Mouse (Mus musculus) midbrain, embryonic 11.5 days (tissue): ENCODE data around the gene Zfp704. TPM values are rescaled to one million over a fixed set of nuclear protein-coding genes. Genes with fewer than 3 reads are reported as not detected.

ENCODE experiments used
- ATAC-seq: fragments of 200-750 bp; cut with Nextera tagmentation; 2 replicates; pipeline ENCODE4 v1.8.0; 2017; ENCODE audit warnings: moderate TSS enrichment, moderate library complexity; ENCODE audit not compliant: low FRiP score
- DNase-seq: peaks from one replicate; pipeline ENCODE4 v3.0.0; 2015; ENCODE audit warnings: low spot score; ENCODE audit errors: missing footprints
- H3K27ac ChIP-seq: fragments of 300-500 bp; sonication (generic); 2 replicates; pipeline ENCODE4 v1.5.1; 2014; ENCODE audit warnings: low read depth, low read length
- H3K27me3 ChIP-seq: fragments of 300-500 bp; sonication (generic); 2 replicates; pipeline ENCODE4 v1.6.1; 2014; ENCODE audit warnings: mild to moderate bottlenecking, low read length, moderate library complexity, mixed read lengths; ENCODE audit not compliant: control insufficient read depth, insufficient read depth
- H3K36me3 ChIP-seq: fragments of 300-500 bp; sonication (generic); 2 replicates; pipeline ENCODE4 v1.6.1; 2014; ENCODE audit warnings: mild to moderate bottlenecking, low read length, moderate library complexity, mixed read lengths; ENCODE audit not compliant: control insufficient read depth, insufficient read depth
- H3K4me1 ChIP-seq: fragments of 300-500 bp; sonication (generic); 2 replicates; pipeline ENCODE4 v1.6.1; 2014; ENCODE audit warnings: low read length; ENCODE audit not compliant: control insufficient read depth, insufficient read depth
- H3K4me2 ChIP-seq: fragments of 300-500 bp; sonication (generic); 2 replicates; pipeline ENCODE4 v1.6.1; 2014; ENCODE audit warnings: mild to moderate bottlenecking, moderate library complexity
- H3K4me3 ChIP-seq: fragments of 300-500 bp; sonication (generic); 2 replicates; pipeline ENCODE4 v1.5.1; 2014; ENCODE audit warnings: low read depth, low read length
- H3K9ac ChIP-seq: fragments of 300-500 bp; sonication (generic); 2 replicates; pipeline ENCODE4 v1.6.1; 2014; ENCODE audit warnings: low read length
- H3K9me3 ChIP-seq: fragments of 300-500 bp; sonication (generic); 2 replicates; pipeline ENCODE4 v1.6.1; 2016; ENCODE audit warnings: low read length; ENCODE audit not compliant: control insufficient read depth
- WGBS: fragments of 180-500 bp; shearing (Covaris S2); extraction: QIAGEN DNeasy Blood & Tissue Kit; methylation state at CpG from one replicate; pipeline ENCODE4 v1.1.7; 2014; 5-methylcytosine and 5-hydroxymethylcytosine counted together
- polyA plus RNA-seq: library from polyadenylated mRNA; unstranded; fragments of >200 nt; fragmentation: Nextera tagmentation; extraction: Ambion mirVana; gene quantifications from 2 replicates; pipeline ENCODE4 v1.2.1, GENCODE M21; 2014

The Zfp704 gene
- polyA plus RNA-seq, 1 experiment from 2014 or later, result 5.5 TPM

DNA sequence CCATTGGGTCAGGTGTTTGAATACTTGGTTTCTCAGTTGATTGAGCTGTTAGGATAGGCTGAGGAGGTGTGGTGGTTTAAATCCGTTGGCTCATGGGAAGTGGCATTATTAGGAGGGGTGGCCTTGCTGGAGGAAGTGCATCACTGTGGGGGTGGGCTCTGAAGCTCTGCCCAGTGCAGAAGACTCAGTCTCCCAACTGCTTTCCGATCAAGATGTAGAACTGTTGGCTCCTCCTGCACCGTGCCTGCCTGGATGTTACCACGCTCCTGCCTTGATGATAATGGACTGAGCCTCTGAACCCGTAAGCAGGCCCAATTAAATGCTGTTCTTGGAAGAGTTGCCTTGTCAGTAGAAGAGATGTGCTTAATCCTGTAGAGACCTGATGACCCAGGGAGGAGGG lies 154.5 kb downstream of the Zfp704 start:
- Histone ChIP-seq H3K9ac (no peak overlapping the region), H3K4me2 (no peak overlapping the region), H3K4me3 (no peak overlapping the region), H3K27ac (no peak overlapping the region), H3K4me1 (no peaks in the 10 kb centered on the region), H3K36me3 (no peaks in the 10 kb centered on the region), H3K27me3 (no peaks in the 10 kb centered on the region), H3K9me3 (no peaks in the 10 kb centered on the region)
- WGBS, result 92% methylated on average over 5 of the region's 5 CpGs
- DNase-seq, result peak; percentile 64
- ATAC-seq, result no peak

DNA sequence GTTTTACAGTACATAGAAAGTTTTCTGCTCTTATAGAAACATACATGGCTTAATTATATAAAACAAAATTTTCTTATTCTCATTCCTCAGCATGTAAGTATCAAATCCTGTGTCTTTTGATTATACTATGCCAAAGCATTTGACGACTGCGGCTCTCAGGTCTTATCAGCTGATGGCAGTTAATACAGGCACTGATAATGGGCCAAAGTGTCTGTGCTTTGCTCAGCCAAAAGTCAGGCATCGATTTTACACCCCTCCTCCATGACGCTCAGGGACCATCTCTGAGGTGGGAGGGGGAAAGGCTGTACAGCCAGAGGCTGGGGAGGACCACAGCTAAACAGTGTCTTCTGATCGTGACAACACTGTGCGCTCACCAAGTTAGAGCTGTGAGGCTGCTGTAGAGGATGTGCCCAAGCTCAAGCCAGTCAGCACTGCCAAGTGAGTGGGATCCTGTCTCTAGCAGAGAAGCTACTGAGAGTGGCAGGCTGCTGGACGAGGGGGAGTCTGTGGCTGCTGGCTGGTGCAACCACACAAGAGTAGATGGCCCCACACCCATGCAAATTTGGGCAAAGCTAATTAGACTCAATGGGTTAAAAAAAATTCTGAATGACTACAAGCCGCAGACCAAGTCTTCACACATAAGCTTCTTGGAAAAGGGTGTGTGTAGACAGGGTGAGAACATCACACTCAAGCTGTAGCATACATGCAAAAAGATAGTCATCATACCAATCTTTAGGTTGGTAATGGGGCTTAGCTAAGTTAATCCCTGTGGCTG lies 155.1 kb downstream of the Zfp704 start:
- H3K9ac ChIP-seq, result no peak overlapping the region
- no peaks in the 10 kb centered on the region for H3K36me3 ChIP-seq
- no peak overlapping the region for H3K4me3 ChIP-seq
- H3K4me2 ChIP-seq, result no peak overlapping the region
- H3K4me1 ChIP-seq, result no peaks in the 10 kb centered on the region
- H3K9me3 ChIP-seq, result no peaks in the 10 kb centered on the region
- ATAC-seq (no peak), DNase-seq (peak; percentile 51)
- H3K27ac ChIP-seq, result no peak overlapping the region
- WGBS, result 91% methylated on average over 8 of the region's 8 CpGs
- no peaks in the 10 kb centered on the region for H3K27me3 ChIP-seq

DNA sequence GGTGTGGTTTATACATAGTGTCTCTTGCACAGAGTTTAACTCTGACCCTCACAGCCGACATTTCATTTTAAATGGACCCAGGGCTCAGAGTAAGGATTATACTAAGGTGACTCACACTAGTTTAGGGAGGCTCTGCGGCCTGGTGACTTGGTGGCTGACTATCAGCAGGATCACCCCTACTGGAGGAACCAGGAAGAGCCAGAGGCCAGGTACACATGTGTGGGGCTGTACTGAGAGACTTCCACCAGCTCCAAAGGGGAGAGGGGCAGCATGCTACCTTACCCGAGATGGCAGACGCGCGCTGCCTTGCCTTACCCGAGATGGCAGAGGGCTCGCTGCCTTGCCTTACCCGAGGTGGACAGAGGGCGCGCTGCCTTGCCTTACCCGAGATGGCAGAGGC lies 159.4 kb downstream of the Zfp704 start:
- Histone ChIP-seq H3K4me3 (no peak overlapping the region), H3K4me1 (no peaks in the 10 kb centered on the region), H3K9ac (no peak overlapping the region), H3K27ac (no peak overlapping the region), H3K27me3 (no peaks in the 10 kb centered on the region), H3K4me2 (no peak overlapping the region), H3K9me3 (no peaks in the 10 kb centered on the region), H3K36me3 (no peaks in the 10 kb centered on the region)
- DNase-seq, result peak; percentile 21
- WGBS, result 96% methylated on average over 12 of the region's 12 CpGs
- ATAC-seq, result no peak

DNA sequence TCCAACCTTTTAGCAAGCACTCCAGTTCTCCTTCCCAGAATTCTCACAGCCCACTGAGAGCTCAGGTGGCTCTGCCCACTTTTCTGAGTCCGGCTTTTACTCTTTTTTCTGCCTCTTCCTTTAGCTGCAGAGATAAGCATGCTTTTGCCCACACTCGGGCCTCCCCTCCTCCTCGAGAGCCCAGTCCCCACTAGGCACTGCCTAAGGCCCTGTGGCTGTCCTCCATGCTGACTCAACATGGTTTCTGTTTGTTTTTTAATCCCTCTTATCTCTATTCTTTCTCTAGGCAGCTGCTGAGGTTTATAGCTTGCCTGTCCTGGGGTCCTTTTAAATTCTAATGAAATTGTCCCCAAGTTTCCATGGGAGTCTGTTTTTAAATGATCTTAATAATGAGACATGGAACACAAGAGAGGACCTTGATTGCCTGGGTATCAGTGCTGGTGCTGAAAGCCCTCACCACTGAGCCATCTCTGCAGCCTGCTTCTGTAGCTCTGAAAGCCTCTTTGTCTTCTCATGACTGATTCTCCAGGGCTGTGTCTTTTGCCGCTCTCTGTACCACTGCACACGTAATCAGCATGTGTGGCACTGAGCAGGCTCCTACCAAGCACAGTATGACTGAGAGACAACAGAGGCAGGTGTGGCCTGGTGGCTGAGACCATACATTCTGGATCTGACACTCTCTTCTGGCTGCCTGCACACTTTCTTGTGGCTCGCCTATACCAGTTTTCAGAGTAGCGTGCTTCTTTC lies 160.5 kb downstream of the Zfp704 start:
- Histone ChIP-seq H3K9ac (no peak overlapping the region), H3K9me3 (no peaks in the 10 kb centered on the region), H3K4me2 (no peak overlapping the region), H3K27me3 (no peaks in the 10 kb centered on the region), H3K36me3 (no peaks in the 10 kb centered on the region), H3K27ac (peak overlapping the region; percentile 37), H3K4me1 (no peaks in the 10 kb centered on the region), H3K4me3 (no peak overlapping the region)
- DNase-seq (peak; percentile 83), ATAC-seq (peak; percentile 78)
- 62% methylated on average over 7 of the region's 7 CpGs for WGBS

DNA sequence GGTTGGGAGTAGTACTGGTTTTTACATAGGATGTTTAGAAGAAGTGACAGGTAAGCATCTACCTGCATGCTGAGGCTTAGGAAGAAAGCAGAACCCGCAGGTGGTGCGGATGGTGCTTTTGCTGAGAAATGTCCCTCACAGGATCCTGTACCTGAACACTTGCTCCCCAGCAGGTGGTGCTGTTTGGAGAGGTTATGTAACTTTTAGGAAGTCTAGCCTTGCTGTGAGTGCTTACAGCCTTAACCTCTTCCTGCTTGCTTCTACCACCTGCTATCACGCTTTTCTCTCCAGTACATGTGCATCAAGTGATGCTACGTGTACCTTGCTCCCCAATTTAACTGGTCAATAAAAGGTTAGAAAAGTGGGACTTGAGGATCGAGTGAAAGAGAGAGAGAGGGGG lies 161.3 kb downstream of the Zfp704 start:
- H3K9me3 ChIP-seq, result no peaks in the 10 kb centered on the region
- H3K4me2 ChIP-seq, result no peak overlapping the region
- DNase-seq (peak; percentile 74), ATAC-seq (no peak)
- H3K27me3 ChIP-seq, result no peaks in the 10 kb centered on the region
- H3K4me1 ChIP-seq, result no peaks in the 10 kb centered on the region
- no peak overlapping the region for H3K9ac ChIP-seq
- no peaks in the 10 kb centered on the region; the same call in 1 of the 2 replicates for H3K36me3 ChIP-seq
- H3K27ac ChIP-seq, result no peak overlapping the region
- H3K4me3 ChIP-seq, result no peak overlapping the region
- 92% methylated on average over 5 of the region's 5 CpGs for WGBS

DNA sequence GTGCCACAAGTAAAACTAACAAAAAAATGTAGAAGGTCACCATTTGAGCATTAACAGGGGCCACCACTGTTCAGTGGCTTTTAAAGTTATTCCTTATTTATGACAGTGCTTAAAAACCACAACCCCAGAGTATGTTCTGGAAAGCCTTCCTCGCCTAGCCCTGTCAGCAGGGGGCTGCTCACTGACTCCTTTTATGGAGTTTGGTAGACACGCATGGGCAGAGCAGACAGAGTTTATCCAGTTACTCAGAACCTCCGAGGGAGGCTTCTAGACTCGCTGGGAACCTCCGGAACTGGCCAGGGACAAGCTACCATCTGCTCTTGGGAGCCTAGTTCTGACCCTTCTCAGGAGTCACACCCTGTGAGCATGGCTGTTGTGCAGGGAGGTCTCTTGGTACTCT lies 165.3 kb downstream of the Zfp704 start:
- no peaks in the 10 kb centered on the region for H3K27me3 ChIP-seq
- H3K27ac ChIP-seq, result no peak overlapping the region
- H3K9ac ChIP-seq, result no peak overlapping the region
- H3K4me3 ChIP-seq, result no peak overlapping the region
- H3K4me2 ChIP-seq, result no peak overlapping the region
- 78% methylated on average over 5 of the region's 5 CpGs for WGBS
- no peaks in the 10 kb centered on the region for H3K9me3 ChIP-seq
- no peak for ATAC-seq
- peak; percentile 33 for DNase-seq
- no peaks in the 10 kb centered on the region for H3K4me1 ChIP-seq
- H3K36me3 ChIP-seq, result no peaks in the 10 kb centered on the region; the same call in 1 of the 2 replicates

DNA sequence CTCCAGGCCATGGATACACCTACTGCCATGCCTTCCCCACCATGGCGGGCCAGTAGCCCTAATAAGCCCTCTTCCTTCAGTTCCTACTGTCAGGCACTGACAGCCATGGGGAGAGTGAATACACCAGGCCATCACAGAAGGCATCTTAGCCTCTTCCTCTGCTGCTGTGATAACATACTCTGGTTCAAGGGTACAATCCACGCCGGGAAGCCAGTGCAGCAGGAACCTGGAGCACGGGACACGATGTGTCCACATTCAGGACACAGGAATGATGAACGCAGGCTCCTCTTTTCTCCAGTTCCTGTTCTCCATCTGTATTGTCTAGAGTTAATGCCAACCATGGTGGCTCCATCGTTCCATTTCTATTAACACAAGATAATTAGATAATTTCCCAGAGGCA lies 165.9 kb downstream of the Zfp704 start:
- DNase-seq (peak; percentile 49), ATAC-seq (no peak)
- Histone ChIP-seq H3K9me3 (no peaks in the 10 kb centered on the region), H3K4me2 (no peak overlapping the region), H3K27me3 (no peaks in the 10 kb centered on the region), H3K4me1 (no peaks in the 10 kb centered on the region), H3K36me3 (no peaks in the 10 kb centered on the region; the same call in 1 of the 2 replicates), H3K4me3 (no peak overlapping the region), H3K27ac (no peak overlapping the region), H3K9ac (no peak overlapping the region)
- WGBS, result 91% methylated on average over 7 of the region's 7 CpGs

DNA sequence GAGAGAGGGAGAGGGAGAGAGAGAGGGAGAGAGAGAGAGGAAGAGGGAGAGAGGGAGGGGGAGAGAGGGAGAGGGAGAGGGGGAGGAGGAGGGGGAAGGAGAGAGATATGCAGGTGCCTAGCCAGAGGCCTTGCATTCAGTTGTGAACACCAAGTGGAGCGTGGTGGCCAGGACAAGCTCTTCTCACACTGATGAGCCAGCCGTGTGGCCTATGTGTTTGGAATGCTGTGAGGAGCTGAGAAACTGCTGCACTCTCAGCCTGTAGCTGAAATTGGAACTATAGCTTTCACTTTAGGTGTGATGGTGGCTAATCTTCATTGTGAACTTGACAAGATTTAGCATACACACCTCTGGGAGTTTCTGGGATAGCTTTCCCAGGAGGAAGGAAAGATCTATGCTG lies 166.4 kb downstream of the Zfp704 start:
- peak; percentile 35 for DNase-seq
- 78% methylated on average over 2 of the region's 2 CpGs for WGBS
- no peaks in the 10 kb centered on the region for H3K27me3 ChIP-seq
- no peak for ATAC-seq
- no peak overlapping the region for H3K27ac ChIP-seq
- no peaks in the 10 kb centered on the region for H3K4me1 ChIP-seq
- H3K4me2 ChIP-seq, result no peak overlapping the region
- H3K4me3 ChIP-seq, result no peak overlapping the region
- no peaks in the 10 kb centered on the region for H3K9me3 ChIP-seq
- no peak overlapping the region for H3K9ac ChIP-seq
- no peaks in the 10 kb centered on the region; the same call in 1 of the 2 replicates for H3K36me3 ChIP-seq
